Mouse (Mus musculus) erythroblast, embryonic 14.5 days (primary cell): Measurements from ENCODE around the gene Ang4. TPM values are rescaled to one million over a fixed set of nuclear protein-coding genes. Genes with fewer than 3 reads are reported as not detected.

Experiments used
- H3K27me3 ChIP-seq: 2 replicates; pipeline ENCODE4 v1.6.1; 2012; ENCODE audit warnings: inconsistent platforms; ENCODE audit not compliant: control insufficient read depth
- H3K36me3 ChIP-seq: 2 replicates; pipeline ENCODE4 v1.6.1; 2012; ENCODE audit warnings: mild to moderate bottlenecking, inconsistent platforms; ENCODE audit not compliant: control insufficient read depth
- H3K4me1 ChIP-seq: 2 replicates; pipeline ENCODE4 v1.6.1; 2012; ENCODE audit warnings: inconsistent platforms; ENCODE audit not compliant: control insufficient read depth
- H3K4me3 ChIP-seq: replicated peaks from 2 replicates; pipeline ENCODE3; 2012; ENCODE audit warnings: moderate library complexity, mild to moderate bottlenecking, inconsistent platforms
- H3K9me3 ChIP-seq: 2 replicates; pipeline ENCODE4 v1.6.1; 2012; ENCODE audit warnings: low read length, inconsistent platforms, mixed read lengths; ENCODE audit not compliant: control insufficient read depth
- GATA1 ChIP-seq: IDR thresholded peaks from 2 replicates; pipeline ENCODE4 v1.6.1; 2012; ENCODE audit warnings: low read length, inconsistent platforms, mixed read lengths
- TAL1 ChIP-seq: IDR thresholded peaks from 3 replicates; pipeline ENCODE4 v1.6.1; 2012; ENCODE audit warnings: low read length, inconsistent platforms, mixed read lengths
- polyA plus RNA-seq: library from polyadenylated mRNA; stranded (reverse); fragments of >175 nt; gene quantifications from 2 replicates; pipeline ENCODE4 v1.2.3, GENCODE M21; 2012

Gene Ang4
- polyA plus RNA-seq, 1 experiment, result not detected

DNA sequence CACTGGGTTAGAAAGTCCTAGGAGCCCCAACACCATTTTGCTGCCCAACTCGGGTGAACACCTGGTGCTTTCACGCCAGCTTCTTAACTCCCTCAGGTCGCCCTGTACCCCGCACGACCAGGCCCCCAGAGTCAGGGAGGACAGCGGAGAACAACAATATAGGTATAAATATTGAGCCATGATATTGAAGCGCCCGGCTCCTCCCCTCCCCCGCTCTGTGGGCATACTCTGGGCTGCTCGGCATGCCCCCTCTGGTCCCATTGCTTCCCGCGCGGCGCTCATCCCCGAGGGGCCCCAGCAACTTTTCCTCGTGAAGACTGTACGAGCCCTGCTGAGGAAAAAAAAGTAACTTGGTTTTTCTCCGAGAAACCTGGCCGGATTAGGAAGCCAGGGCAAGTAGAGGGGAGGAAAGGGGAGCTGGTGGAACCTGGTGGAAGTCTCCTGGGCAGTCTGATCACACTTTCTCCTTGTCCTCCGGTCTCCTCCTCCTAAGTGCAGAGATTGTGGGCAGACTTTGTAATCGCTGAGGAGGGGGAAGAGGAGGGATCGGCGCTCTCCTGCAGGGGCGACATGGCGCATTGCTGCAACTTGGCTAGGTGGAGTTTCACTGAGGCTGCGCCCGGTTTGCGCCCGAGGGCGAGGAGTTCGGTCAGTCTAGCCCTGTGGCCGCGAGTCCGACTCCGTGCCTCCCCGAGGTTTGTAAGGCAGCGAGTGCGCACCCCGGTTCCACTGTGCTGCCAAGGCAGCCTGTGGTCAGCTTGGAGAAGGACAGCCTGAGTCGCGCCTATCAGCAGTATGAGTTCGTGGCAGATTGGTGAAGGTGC, 32.8 kb downstream of the Ang4 start:
- no peak for TF ChIP-seq TAL1
- no peak for TF ChIP-seq GATA1
- Histone ChIP-seq H3K4me3 (no peak overlapping the region), H3K27me3 (peaks cover 24% of the 10 kb centered on the region)

GRCm38 (mm10) chr14:51739150-51739993, 34.0 kb downstream of the Ang4 start:
- Histone ChIP-seq H3K4me1 (no peaks in the 10 kb centered on the region), H3K27me3 (peaks cover 24% of the 10 kb centered on the region), H3K9me3 (no peaks in the 10 kb centered on the region), H3K36me3 (no peaks in the 10 kb centered on the region), H3K4me3 (no peak overlapping the region)
- no peak for TF ChIP-seq GATA1
- no peak for TF ChIP-seq TAL1

More for the DNA sequence above, 32.8 kb downstream of the Ang4 start:
- Histone ChIP-seq H3K9me3 (no peaks in the 10 kb centered on the region), H3K4me1 (no peaks in the 10 kb centered on the region), H3K36me3 (no peaks in the 10 kb centered on the region)

DNA sequence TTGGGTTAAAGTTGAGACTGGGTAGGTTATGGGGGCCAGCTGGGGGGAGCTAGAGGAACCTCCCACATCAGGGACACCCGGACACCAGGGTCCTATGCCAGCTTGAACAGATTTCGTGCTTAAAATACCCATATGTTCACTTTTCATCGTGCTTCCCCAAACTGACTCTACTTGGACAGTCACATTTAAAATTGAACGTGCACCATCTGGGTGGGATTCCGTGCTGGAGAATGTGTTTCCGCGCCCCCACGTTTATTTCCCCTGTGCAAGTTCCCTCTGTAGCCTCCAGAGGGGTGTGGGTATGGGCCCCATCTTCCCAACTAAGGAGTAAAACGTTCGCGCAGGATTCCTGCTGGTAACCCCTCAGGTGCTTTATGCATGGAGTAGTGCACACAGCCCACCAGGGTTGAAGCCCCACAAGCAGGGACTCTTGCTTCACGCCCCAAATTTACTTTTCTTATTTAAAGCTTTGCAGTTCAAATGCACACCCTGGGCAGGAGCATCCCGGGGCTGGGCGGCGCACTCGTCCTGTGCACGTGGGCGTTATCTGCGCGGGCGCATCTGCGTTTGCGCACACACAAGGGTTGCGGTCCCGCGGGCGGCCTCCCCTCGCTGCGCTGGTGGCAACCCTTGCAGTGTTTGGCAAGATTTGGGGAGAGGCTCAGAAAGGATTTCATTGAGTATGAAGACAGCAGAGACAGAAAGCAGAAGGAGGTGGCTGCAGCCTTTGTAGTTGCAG, 34.8 kb downstream of the Ang4 start:
- H3K27me3 ChIP-seq, result peaks cover 24% of the 10 kb centered on the region
- no peaks in the 10 kb centered on the region for H3K4me1 ChIP-seq
- TF ChIP-seq TAL1, result no peak
- no peak for TF ChIP-seq GATA1
- H3K4me3 ChIP-seq, result no peak overlapping the region
- no peaks in the 10 kb centered on the region for H3K36me3 ChIP-seq
- H3K9me3 ChIP-seq, result no peaks in the 10 kb centered on the region

GRCm38 (mm10) chr14:51737967-51738366, 35.4 kb downstream of the Ang4 start:
- Histone ChIP-seq H3K9me3 (no peaks in the 10 kb centered on the region), H3K27me3 (peaks cover 24% of the 10 kb centered on the region), H3K4me1 (no peaks in the 10 kb centered on the region), H3K36me3 (no peaks in the 10 kb centered on the region), H3K4me3 (no peak overlapping the region)
- TF ChIP-seq GATA1 (no peak), TAL1 (no peak)

GRCm38 (mm10) chr14:51717083-51717482, 56.3 kb downstream of the Ang4 start, which contains the start of gene Gm5800:
Gene Gm5800, minus strand, starts transcription at chr14:51717183.
- H3K4me1 ChIP-seq, result no peaks in the 10 kb centered on the region
- no peak within 1 kb of the TSS for H3K4me3 ChIP-seq
- no peaks in the 10 kb centered on the region for H3K36me3 ChIP-seq
- H3K27me3 ChIP-seq, result no peaks in the 10 kb centered on the region
- no peaks in the 10 kb centered on the region for H3K9me3 ChIP-seq
- TF ChIP-seq TAL1 (no peak), GATA1 (no peak)

Other genes starting within 250 kb of the Ang4 start
- gene Gm5622, start 220.8 kb downstream of the Ang4 start, polyA plus RNA-seq, result not detected in 2 replicates
- not detected in 2 replicates for gene Gm17175, start 199.5 kb downstream of the Ang4 start, polyA plus RNA-seq
- gene Gm17174, start 181.5 kb downstream of the Ang4 start, polyA plus RNA-seq, result not detected in 2 replicates
- gene Gm17078, start 162.3 kb downstream of the Ang4 start, polyA plus RNA-seq, result not detected in 2 replicates
- gene Gm4181, start 137.9 kb downstream of the Ang4 start, polyA plus RNA-seq, result not detected in 2 replicates
- gene Gm17079, start 78.1 kb downstream of the Ang4 start, polyA plus RNA-seq, result not detected in 2 replicates
- not detected in 2 replicates for gene Gm5800, start 56.4 kb downstream of the Ang4 start, polyA plus RNA-seq
- gene AY358078, start 26.5 kb upstream of the Ang4 start, polyA plus RNA-seq, result not detected in 2 replicates
- not detected in 2 replicates for gene Ear6, start 80.1 kb upstream of the Ang4 start, polyA plus RNA-seq
- gene Mettl17, start 111.3 kb upstream of the Ang4 start, polyA plus RNA-seq, result 0.31 and 0.62 TPM in 2 replicates
- not detected in 2 replicates for gene Slc39a2, start 119.3 kb upstream of the Ang4 start, polyA plus RNA-seq
- gene Ndrg2, start 140.6 kb upstream of the Ang4 start, polyA plus RNA-seq, result 0.11 TPM in 1 of 2 replicates, not detected in the other
- gene Tppp2, start 144.8 kb upstream of the Ang4 start, polyA plus RNA-seq, result not detected in 2 replicates
- not detected in 2 replicates for gene Rnase13, start 149.2 kb upstream of the Ang4 start, polyA plus RNA-seq
- 5.6 and 6.8 TPM in 2 replicates for gene Arhgef40, start 211.1 kb upstream of the Ang4 start, polyA plus RNA-seq
- gene Tmem253, start 242.1 kb upstream of the Ang4 start, polyA plus RNA-seq, result not detected in 2 replicates
- gene Zfp219, start 247.1 kb upstream of the Ang4 start, polyA plus RNA-seq, result 2.0 and 2.9 TPM in 2 replicates